Mouse (Mus musculus): ENCODE measurements around the gene Nup133. TPM values are rescaled to one million over a fixed set of nuclear protein-coding genes. Genes with fewer than 3 reads are reported as not detected.

Gene Nup133
- polyA plus RNA-seq, 1 experiment, result 18.8 TPM

GRCm38 (mm10) chr8:123907604-123908003, 41.5 kb downstream of the Nup133 start:
- Histone ChIP-seq H3K4me1 (ENCODE audit: control insufficient read depth, insufficient read depth, low read length) (no peaks in the 10 kb centered on the region), H3K4me3 (ENCODE audit: insufficient read depth, low read length) (no peak overlapping the region), H3K27ac (ENCODE audit: insufficient read depth, low read depth, low read length) (no peak overlapping the region)
- TF ChIP-seq CTCF (IDR thresholded peaks at IDR 0.05; ENCODE audit: low read depth, low read length) (no peak), POLR2A (IDR thresholded peaks at IDR 0.05; ENCODE audit: borderline replicate concordance, low read depth, low read length) (no peak)

- Histone ChIP-seq H3K27ac (ENCODE audit: insufficient read depth, low read depth, low read length) (no peak overlapping the region), H3K4me3 (ENCODE audit: insufficient read depth, low read length) (no peak overlapping the region), H3K4me1 (ENCODE audit: control insufficient read depth, insufficient read depth, low read length) (no peaks in the 10 kb centered on the region)
- TF ChIP-seq CTCF (IDR thresholded peaks at IDR 0.05; ENCODE audit: low read depth, low read length), result no peak
Measured at GRCm38 (mm10) chr8:123902653-123903052, 46.4 kb downstream of the Nup133 start.

- H3K27ac ChIP-seq (ENCODE audit: insufficient read depth, low read depth, low read length), result no peak overlapping the region
- H3K4me1 ChIP-seq (ENCODE audit: control insufficient read depth, insufficient read depth, low read length), result no peaks in the 10 kb centered on the region
- TF ChIP-seq CTCF (IDR thresholded peaks at IDR 0.05; ENCODE audit: low read depth, low read length) (no peak), POLR2A (IDR thresholded peaks at IDR 0.05; ENCODE audit: borderline replicate concordance, low read depth, low read length) (no peak)
- H3K4me3 ChIP-seq (ENCODE audit: insufficient read depth, low read length), result no peak overlapping the region
Measured at GRCm38 (mm10) chr8:123899366-123899765, 49.7 kb downstream of the Nup133 start.

DNA sequence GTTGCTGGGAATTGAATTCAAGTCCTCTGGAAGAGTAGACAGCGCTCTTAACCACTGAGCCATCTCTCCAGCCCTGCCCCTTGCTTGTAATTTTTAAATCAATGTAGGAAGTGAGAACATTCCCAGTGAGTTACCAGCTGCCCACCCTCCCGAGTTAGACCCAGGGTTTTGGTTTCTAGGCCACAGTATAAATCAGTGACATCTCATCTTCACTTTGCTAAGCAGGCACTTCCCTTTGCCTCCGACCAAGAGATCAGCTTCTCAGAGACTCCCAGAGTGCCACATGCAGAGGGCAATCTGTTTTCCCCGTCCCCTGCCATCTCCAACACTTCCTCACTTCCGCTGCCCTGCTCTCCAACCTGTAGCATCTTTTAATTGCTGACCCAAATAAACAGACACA, 50.5 kb downstream of the Nup133 start:
- no peaks in the 10 kb centered on the region for H3K4me1 ChIP-seq (ENCODE audit: control insufficient read depth, insufficient read depth, low read length)
- TF ChIP-seq POLR2A (IDR thresholded peaks at IDR 0.05; ENCODE audit: borderline replicate concordance, low read depth, low read length) (no peak), CTCF (IDR thresholded peaks at IDR 0.05; ENCODE audit: low read depth, low read length) (no peak)
- no peak overlapping the region for H3K4me3 ChIP-seq (ENCODE audit: insufficient read depth, low read length)
- H3K27ac ChIP-seq (ENCODE audit: insufficient read depth, low read depth, low read length), result no peak overlapping the region

- no peak for TF ChIP-seq CTCF (IDR thresholded peaks at IDR 0.05; ENCODE audit: low read depth, low read length)
- no peak for TF ChIP-seq POLR2A (IDR thresholded peaks at IDR 0.05; ENCODE audit: borderline replicate concordance, low read depth, low read length)
- Histone ChIP-seq H3K4me1 (ENCODE audit: control insufficient read depth, insufficient read depth, low read length) (peaks cover 3% of the 10 kb centered on the region; the same call in 1 of the 2 replicates), H3K4me3 (ENCODE audit: insufficient read depth, low read length) (no peak overlapping the region), H3K27ac (ENCODE audit: insufficient read depth, low read depth, low read length) (no peak overlapping the region)
Measured at GRCm38 (mm10) chr8:123896774-123897173, 52.3 kb downstream of the Nup133 start.

DNA sequence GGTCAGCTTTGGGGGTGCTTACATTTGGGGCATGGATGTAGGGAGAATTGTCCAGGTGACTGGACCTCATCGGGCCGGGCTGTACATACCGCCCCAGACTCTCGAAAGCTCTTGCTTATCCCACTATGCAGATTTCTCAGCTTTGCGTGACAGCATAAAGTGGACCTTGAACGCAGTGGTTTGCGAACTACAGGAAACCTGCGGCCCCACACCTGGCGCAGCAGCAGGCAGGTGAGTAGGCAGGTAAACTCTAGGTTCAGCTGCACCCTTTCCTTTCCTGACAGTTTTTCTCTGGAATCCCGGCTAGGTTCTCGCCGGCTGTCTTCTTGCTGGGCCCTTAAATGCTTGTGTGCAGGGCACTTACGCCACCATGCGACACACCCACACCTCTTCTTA, 52.7 kb downstream of the Nup133 start:
- Histone ChIP-seq H3K27ac (ENCODE audit: insufficient read depth, low read depth, low read length) (no peak overlapping the region), H3K4me3 (ENCODE audit: insufficient read depth, low read length) (no peak overlapping the region), H3K4me1 (ENCODE audit: control insufficient read depth, insufficient read depth, low read length) (peaks cover 3% of the 10 kb centered on the region; the same call in 1 of the 2 replicates)
- no peak for TF ChIP-seq POLR2A (IDR thresholded peaks at IDR 0.05; ENCODE audit: borderline replicate concordance, low read depth, low read length)
- TF ChIP-seq CTCF (IDR thresholded peaks at IDR 0.05; ENCODE audit: low read depth, low read length), result no peak

GRCm38 (mm10) chr8:123895680-123896365, 53.2 kb downstream of the Nup133 start:
- no peak overlapping the region for H3K4me3 ChIP-seq (ENCODE audit: insufficient read depth, low read length)
- H3K4me1 ChIP-seq (ENCODE audit: control insufficient read depth, insufficient read depth, low read length), result peaks cover 3% of the 10 kb centered on the region; the same call in 1 of the 2 replicates
- no peak overlapping the region for H3K27ac ChIP-seq (ENCODE audit: insufficient read depth, low read depth, low read length)
- TF ChIP-seq CTCF (IDR thresholded peaks at IDR 0.05; ENCODE audit: low read depth, low read length), result no peak

GRCm38 (mm10) chr8:123895230-123895629, 53.8 kb downstream of the Nup133 start:
- peaks cover 3% of the 10 kb centered on the region; the same call in 1 of the 2 replicates for H3K4me1 ChIP-seq (ENCODE audit: control insufficient read depth, insufficient read depth, low read length)
- H3K4me3 ChIP-seq (ENCODE audit: insufficient read depth, low read length), result no peak overlapping the region
- no peak for TF ChIP-seq CTCF (IDR thresholded peaks at IDR 0.05; ENCODE audit: low read depth, low read length)
- no peak for TF ChIP-seq POLR2A (IDR thresholded peaks at IDR 0.05; ENCODE audit: borderline replicate concordance, low read depth, low read length)
- H3K27ac ChIP-seq (ENCODE audit: insufficient read depth, low read depth, low read length), result no peak overlapping the region

DNA sequence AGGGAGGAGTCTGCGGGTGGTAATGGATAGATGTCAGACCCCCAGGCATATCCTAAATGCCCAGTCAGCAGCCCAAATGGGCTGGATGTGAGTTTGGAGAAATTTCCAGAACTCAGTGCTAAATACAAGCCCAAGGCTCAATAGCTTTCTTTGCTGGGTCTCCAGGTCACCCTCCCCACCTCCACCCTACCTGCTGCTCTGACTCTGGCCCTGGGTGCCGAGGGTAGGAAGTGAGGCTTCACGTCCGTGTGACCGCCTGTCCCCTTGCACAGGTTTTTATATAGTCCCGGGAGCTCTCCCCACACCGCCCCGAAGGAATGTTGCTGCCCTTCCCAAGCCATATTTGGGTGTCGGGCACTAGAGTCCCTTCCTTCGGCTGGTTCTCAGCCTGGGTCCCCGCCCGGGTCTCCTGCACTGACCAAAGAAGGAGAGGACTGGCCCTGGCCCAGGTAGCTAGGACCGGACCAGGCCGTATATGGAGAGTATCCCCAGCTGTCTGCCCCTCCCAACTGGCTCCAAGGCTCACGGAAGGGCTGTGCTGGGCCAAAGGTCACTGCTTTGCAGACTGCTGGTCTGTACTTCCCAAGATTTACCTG, 54.5 kb downstream of the Nup133 start, which contains the start of gene Acta1:
Gene Acta1 (minus strand): TSS at position 250 of the 596 bp plus-strand sequence.
- TF ChIP-seq POLR2A (IDR thresholded peaks at IDR 0.05; ENCODE audit: borderline replicate concordance, low read depth, low read length) (no peak), CTCF (IDR thresholded peaks at IDR 0.05; ENCODE audit: low read depth, low read length) (no peak)

GRCm38 (mm10) chr8:123893413-123893812, 55.7 kb downstream of the Nup133 start:
- H3K4me1 ChIP-seq (ENCODE audit: control insufficient read depth, insufficient read depth, low read length), result peaks cover 3% of the 10 kb centered on the region; the same call in 1 of the 2 replicates
- no peak overlapping the region for H3K4me3 ChIP-seq (ENCODE audit: insufficient read depth, low read length)
- TF ChIP-seq CTCF (IDR thresholded peaks at IDR 0.05; ENCODE audit: low read depth, low read length) (no peak), POLR2A (IDR thresholded peaks at IDR 0.05; ENCODE audit: borderline replicate concordance, low read depth, low read length) (no peak)
- no peak overlapping the region for H3K27ac ChIP-seq (ENCODE audit: insufficient read depth, low read depth, low read length)

More for the DNA sequence above, 54.5 kb downstream of the Nup133 start, which contains the start of gene Acta1:
- H3K4me1 ChIP-seq (ENCODE audit: control insufficient read depth, insufficient read depth, low read length), result peaks cover 3% of the 10 kb centered on the region; the same call in 1 of the 2 replicates
- no peak within 1 kb of the TSS for H3K4me3 ChIP-seq (ENCODE audit: insufficient read depth, low read length)
- H3K27ac ChIP-seq (ENCODE audit: insufficient read depth, low read depth, low read length), result no peak within 1 kb of the TSS

Measured in bone marrow macrophage, adult 2 months (primary cell).